Mouse (Mus musculus) myocyte (in vitro differentiated cells): Measurements from ENCODE around the gene Brix1. TPM values are rescaled to one million over a fixed set of nuclear protein-coding genes. Genes with fewer than 3 reads are reported as not detected.
"Not testable (repeated sequence)": the region's sequence is repeated elsewhere in the genome, so short reads cannot be mapped to it uniquely, and the experiment has no call there.

Experiments used
- H3K27me3 ChIP-seq: one replicate; pipeline ENCODE4 v1.6.1; 2011; ENCODE audit not compliant: control insufficient read depth, insufficient read depth, insufficient read length
- H3K36me3 ChIP-seq: one replicate; pipeline ENCODE4 v1.6.1; 2011; ENCODE audit not compliant: control insufficient read depth, insufficient read depth
- H3K4me2 ChIP-seq: one replicate; pipeline ENCODE4 v1.6.1; 2011; ENCODE audit warnings: low read depth, control low read depth
- H3K4me3 ChIP-seq: one replicate; pipeline ENCODE4 v1.5.1; 2011; ENCODE audit warnings: mild to moderate bottlenecking, control low read depth, moderate library complexity
- H3K79me2 ChIP-seq: one replicate; pipeline ENCODE4 v1.6.1; 2011; ENCODE audit not compliant: control insufficient read depth, insufficient read depth
- H3ac ChIP-seq: one replicate; pipeline ENCODE4 v1.6.1; 2011; ENCODE audit not compliant: control insufficient read depth, insufficient read length
- CEBPB ChIP-seq: IDR thresholded peaks from 2 replicates; pipeline ENCODE4 v1.6.1; 2011; ENCODE audit warnings: mild to moderate bottlenecking, moderate library complexity; ENCODE audit not compliant: poor library complexity, insufficient read depth, severe bottlenecking
- E2F4 ChIP-seq: IDR thresholded peaks from one replicate; pipeline ENCODE4 v1.6.1; 2011; ENCODE audit warnings: mild to moderate bottlenecking, control low read depth, moderate library complexity; ENCODE audit not compliant: insufficient read depth
- MAX ChIP-seq: IDR thresholded peaks from one replicate; pipeline ENCODE4 v1.6.1; 2011; ENCODE audit warnings: low read depth, mild to moderate bottlenecking, control low read depth
- MYOD1 ChIP-seq, 3 experiments: IDR thresholded peaks; one replicate each; pipeline ENCODE4 v1.6.1; 2011; ENCODE audit warnings: control low read depth in 2 of 3, low read depth in 2 of 3, mild to moderate bottlenecking in 2 of 3, moderate library complexity in 1 of 3; ENCODE audit not compliant: insufficient read length in 2 of 3, control insufficient read depth in 1 of 3
- MYOG ChIP-seq, 3 experiments: IDR thresholded peaks; one replicate each; pipeline ENCODE4 v1.6.1; 2011; ENCODE audit warnings: control low read depth in 2 of 3, low read depth in 2 of 3, mild to moderate bottlenecking in 2 of 3; ENCODE audit not compliant: insufficient read length in 2 of 3, control insufficient read depth in 1 of 3, insufficient read depth in 1 of 3
- POLR2A ChIP-seq: IDR thresholded peaks from one replicate; pipeline ENCODE4 v1.6.1; 2011; ENCODE audit warnings: low read depth, mild to moderate bottlenecking, control low read depth, moderate library complexity; ENCODE audit not compliant: insufficient read length
- POLR2AphosphoS2 ChIP-seq: IDR thresholded peaks from one replicate; pipeline ENCODE4 v1.6.1; 2011; ENCODE audit warnings: low read depth, control low read depth; ENCODE audit not compliant: insufficient read length
- REST ChIP-seq: IDR thresholded peaks from one replicate; pipeline ENCODE4 v1.6.1; 2011; ENCODE audit warnings: mild to moderate bottlenecking, control low read depth, moderate library complexity; ENCODE audit not compliant: insufficient read depth, insufficient read length
- SRF ChIP-seq: IDR thresholded peaks from one replicate; pipeline ENCODE4 v1.6.1; 2011; ENCODE audit warnings: low read depth; ENCODE audit not compliant: control insufficient read depth, insufficient read length
- TCF12 ChIP-seq: IDR thresholded peaks from one replicate; pipeline ENCODE4 v1.6.1; 2011; ENCODE audit warnings: mild to moderate bottlenecking, control low read depth; ENCODE audit not compliant: poor library complexity, insufficient read depth, severe bottlenecking
- TCF3 ChIP-seq: IDR thresholded peaks from one replicate; pipeline ENCODE4 v1.6.1; 2011; ENCODE audit warnings: low read depth, control low read depth; ENCODE audit not compliant: insufficient read length
- USF1 ChIP-seq: IDR thresholded peaks from one replicate; pipeline ENCODE4 v1.6.1; 2011; ENCODE audit warnings: low read depth, mild to moderate bottlenecking, control low read depth, moderate library complexity
- polyA plus RNA-seq: library from polyadenylated mRNA; unstranded; fragments of >200 nt; fragmentation: generic; extraction: Trizol; gene quantifications from one replicate; pipeline ENCODE4 v1.2.1, GENCODE M21; 2012; ENCODE audit warnings: missing spikeins

Gene Brix1
- polyA plus RNA-seq, 1 experiment: 23.4 TPM

DNA sequence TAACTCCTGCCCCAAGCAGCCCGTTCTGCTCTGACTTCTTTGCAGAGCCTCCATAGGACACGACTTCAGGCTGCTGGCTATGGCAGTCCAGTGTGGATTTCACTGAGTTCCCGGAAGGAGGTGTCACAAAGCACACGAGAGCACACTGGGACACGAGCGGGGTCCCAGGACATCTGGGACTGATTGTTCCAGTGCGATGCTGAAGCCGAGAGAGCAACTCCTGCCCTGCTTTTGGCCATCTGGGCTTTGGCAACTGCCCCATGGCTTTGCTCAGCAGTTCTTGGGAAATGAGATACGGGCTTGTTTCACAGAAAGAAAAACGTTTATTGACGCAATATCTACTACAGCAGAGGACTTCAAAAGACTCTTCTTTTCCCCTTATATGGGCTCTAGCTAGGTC lies 20.4 kb upstream of the Brix1 start:
- H3ac ChIP-seq: no peak overlapping the region
- H3K27me3 ChIP-seq: no peaks in the 10 kb centered on the region
- no peak overlapping the region for H3K4me2 ChIP-seq
- H3K79me2 ChIP-seq: no peaks in the 10 kb centered on the region
- TF ChIP-seq SRF (no peak), USF1 (no peak), TCF3 (no peak)
- no peaks in the 10 kb centered on the region for H3K36me3 ChIP-seq
- H3K4me3 ChIP-seq: no peak overlapping the region

DNA sequence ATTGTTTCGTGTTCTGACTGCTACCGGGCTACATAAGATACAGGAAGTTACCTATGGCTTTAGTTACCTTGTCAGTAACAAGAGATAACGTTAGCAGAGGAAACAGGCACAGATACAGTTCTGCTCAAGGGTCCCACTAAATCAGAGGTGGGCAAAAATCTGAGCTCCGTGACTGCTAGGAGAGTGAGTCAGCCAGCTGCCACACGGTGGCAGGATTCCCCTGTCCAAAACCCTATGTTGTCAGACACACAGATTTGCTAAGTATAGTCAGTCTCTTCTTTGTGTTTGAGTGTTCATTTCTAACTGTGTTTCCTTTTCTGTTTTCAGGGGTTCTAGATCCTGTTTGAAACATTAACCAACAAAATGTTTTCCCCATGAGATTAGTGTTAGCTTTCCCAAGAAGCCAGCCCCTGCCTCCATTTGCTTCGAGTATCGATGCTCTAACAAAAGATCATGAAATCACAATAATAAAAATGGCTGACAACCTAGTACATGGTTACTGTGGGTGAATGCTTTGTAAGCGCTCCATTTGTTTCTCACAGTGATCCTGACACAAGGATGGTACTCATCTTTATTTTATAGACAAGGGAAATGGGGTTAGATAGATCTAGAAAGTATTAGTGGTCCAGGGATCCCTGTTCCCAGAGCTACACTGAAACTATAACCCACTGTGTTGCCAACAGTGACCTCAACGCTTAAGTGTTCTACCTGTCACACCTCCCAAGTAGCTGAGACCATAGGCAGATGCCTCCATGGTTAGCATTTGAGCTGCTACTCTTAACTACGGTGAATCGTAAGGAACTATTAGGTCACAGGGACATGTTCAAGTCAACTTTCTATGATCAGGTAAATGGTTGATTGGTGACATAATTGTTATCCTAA lies 15.3 kb upstream of the Brix1 start:
- no peaks in the 10 kb centered on the region for H3K79me2 ChIP-seq
- no peak overlapping the region for H3ac ChIP-seq
- no peak overlapping the region for H3K4me3 ChIP-seq
- peaks cover 7% of the 10 kb centered on the region for H3K36me3 ChIP-seq
- no peak overlapping the region for H3K4me2 ChIP-seq
- TF ChIP-seq POLR2AphosphoS2: no peak
- no peak for TF ChIP-seq MYOG (IDR thresholded peaks at IDR 0.05; ENCODE audit: control insufficient read depth in 1 of 3, insufficient read depth in 1 of 3, insufficient read length in 2 of 3, low read depth in 2 of 3)
- TF ChIP-seq TCF3: no peak
- TF ChIP-seq E2F4: no peak
- TF ChIP-seq CEBPB: no peak
- TF ChIP-seq REST: no peak
- H3K27me3 ChIP-seq: no peaks in the 10 kb centered on the region

DNA sequence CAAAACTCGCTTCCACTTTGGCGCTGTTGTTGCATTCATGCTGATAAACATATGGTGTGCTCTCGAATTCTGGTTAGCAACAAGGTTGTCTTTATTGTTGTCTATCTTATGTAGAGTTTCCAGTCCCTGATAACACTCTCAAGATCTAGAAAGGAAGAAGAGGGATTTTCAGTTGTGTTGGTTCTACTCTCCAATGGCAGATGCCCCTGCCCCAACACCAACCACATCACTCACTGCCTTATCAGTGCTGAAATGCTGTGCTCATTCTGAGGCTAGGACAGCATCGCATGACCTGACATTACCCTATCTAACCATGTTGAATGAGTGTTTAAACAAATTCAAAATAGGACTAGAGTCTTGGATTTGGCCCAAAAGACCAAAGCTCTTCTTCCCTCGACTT lies 14.3 kb upstream of the Brix1 start:
- H3K36me3 ChIP-seq: peaks cover 7% of the 10 kb centered on the region
- TF ChIP-seq REST: no peak
- H3K27me3 ChIP-seq: no peaks in the 10 kb centered on the region
- H3K79me2 ChIP-seq: no peaks in the 10 kb centered on the region
- H3K4me2 ChIP-seq: no peak overlapping the region
- H3ac ChIP-seq: no peak overlapping the region
- H3K4me3 ChIP-seq: no peak overlapping the region

DNA sequence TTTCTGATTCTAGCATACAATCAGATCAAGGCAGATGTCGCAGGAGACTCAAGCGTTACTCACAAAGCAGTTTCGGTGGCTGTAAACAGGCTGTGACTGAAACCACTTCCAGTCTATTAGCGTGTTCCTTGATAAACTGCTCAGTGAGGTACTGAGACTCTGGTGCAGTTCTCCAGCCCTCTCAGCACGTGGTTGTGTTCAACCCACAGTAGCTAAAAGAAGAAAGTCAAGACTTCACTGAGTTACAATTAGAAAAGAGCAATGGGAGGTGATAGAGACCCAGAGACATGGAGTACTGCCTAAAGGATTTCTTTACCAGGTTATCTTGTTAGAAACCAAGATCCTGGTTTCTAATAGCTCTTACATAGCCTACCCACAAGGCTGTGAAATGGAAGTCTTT lies 13.8 kb upstream of the Brix1 start:
- Histone ChIP-seq H3K4me3 (no peak overlapping the region), H3K27me3 (no peaks in the 10 kb centered on the region), H3K36me3 (peaks cover 7% of the 10 kb centered on the region), H3ac (no peak overlapping the region), H3K79me2 (no peaks in the 10 kb centered on the region), H3K4me2 (no peak overlapping the region)
- TF ChIP-seq MYOG (IDR thresholded peaks at IDR 0.05; ENCODE audit: control insufficient read depth in 1 of 3, insufficient read depth in 1 of 3, insufficient read length in 2 of 3, low read depth in 2 of 3) (no peak), REST (no peak), MAX (no peak), POLR2AphosphoS2 (no peak), POLR2A (no peak), SRF (no peak), TCF12 (no peak), MYOD1 (IDR thresholded peaks at IDR 0.05; ENCODE audit: control insufficient read depth in 1 of 3, insufficient read length in 2 of 3, low read depth in 2 of 3) (no peak), CEBPB (no peak)

DNA sequence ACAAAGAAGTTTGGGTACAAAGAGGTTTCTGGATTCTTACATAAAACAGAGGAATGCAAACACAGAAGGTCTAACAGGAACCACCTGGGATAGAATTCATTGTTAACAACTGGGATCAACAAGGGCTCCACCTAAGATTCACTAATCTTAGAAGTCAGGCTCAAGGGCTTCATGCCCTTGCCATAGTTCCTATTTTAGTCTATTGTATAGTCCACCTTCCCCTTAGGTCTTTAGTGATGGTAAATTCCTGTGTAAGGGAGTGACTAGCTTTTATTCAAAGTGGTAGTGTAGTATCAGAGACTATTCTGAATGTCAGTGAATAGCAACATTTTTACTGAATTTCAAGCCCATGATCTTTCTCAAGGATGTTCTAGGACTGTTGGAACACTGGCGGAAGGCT lies 10.9 kb upstream of the Brix1 start:
- H3K4me3 ChIP-seq: not testable (repeated sequence)

DNA sequence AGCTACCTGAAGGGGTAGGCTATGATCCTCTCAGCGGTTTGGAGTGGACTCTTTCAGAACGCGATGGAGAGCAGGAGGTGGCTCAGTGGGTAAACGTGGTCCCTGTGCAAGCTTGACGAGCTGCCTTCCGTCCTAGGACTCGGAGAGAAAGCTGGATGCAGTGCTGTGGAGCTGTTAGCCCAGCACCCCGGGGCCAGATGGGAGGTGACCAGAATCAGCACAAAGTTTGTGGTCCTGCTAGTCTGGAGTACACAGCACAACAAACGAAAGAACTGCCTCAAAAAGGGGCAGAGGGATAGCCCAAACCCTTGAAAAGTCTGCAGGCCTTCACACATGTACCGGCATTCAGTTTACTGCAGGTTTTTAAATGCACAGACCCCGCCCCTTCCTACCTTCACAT lies 10.2 kb upstream of the Brix1 start:
- no peaks in the 10 kb centered on the region for H3K27me3 ChIP-seq
- peaks cover 13% of the 10 kb centered on the region for H3K36me3 ChIP-seq
- H3K4me2 ChIP-seq: no peak overlapping the region
- no peak for TF ChIP-seq POLR2A
- TF ChIP-seq TCF3: no peak
- no peak for TF ChIP-seq REST
- TF ChIP-seq TCF12: no peak
- TF ChIP-seq MAX: no peak
- TF ChIP-seq POLR2AphosphoS2: no peak
- no peak for TF ChIP-seq E2F4
- no peak for TF ChIP-seq USF1
- TF ChIP-seq CEBPB: no peak
- TF ChIP-seq SRF: no peak
- TF ChIP-seq MYOG (IDR thresholded peaks at IDR 0.05; ENCODE audit: control insufficient read depth in 1 of 3, insufficient read depth in 1 of 3, insufficient read length in 2 of 3, low read depth in 2 of 3): no peak
- TF ChIP-seq MYOD1 (IDR thresholded peaks at IDR 0.05; ENCODE audit: control insufficient read depth in 1 of 3, insufficient read length in 2 of 3, low read depth in 2 of 3): no peak
- no peak overlapping the region for H3ac ChIP-seq
- no peak overlapping the region for H3K4me3 ChIP-seq
- no peaks in the 10 kb centered on the region for H3K79me2 ChIP-seq

More for the DNA sequence above, 10.9 kb upstream of the Brix1 start:
- H3K79me2 ChIP-seq, H3ac ChIP-seq, H3K4me2 ChIP-seq, H3K27me3 ChIP-seq: not testable (repeated sequence)
- peaks cover 11% of the 10 kb centered on the region for H3K36me3 ChIP-seq
